Mouse (Mus musculus) liver, embryonic 14.5 days (tissue): ENCODE results near the gene Gm37240.

Source experiments
- CTCF ChIP-seq: IDR thresholded peaks from 2 replicates; pipeline ENCODE4 v1.5.1; 2016; ENCODE audit warnings: antibody characterized with exemption, low read depth, control low read depth
- EP300 ChIP-seq: IDR thresholded peaks from 2 replicates; pipeline ENCODE4 v1.6.1; 2016; ENCODE audit warnings: antibody characterized with exemption, low read depth

DNA sequence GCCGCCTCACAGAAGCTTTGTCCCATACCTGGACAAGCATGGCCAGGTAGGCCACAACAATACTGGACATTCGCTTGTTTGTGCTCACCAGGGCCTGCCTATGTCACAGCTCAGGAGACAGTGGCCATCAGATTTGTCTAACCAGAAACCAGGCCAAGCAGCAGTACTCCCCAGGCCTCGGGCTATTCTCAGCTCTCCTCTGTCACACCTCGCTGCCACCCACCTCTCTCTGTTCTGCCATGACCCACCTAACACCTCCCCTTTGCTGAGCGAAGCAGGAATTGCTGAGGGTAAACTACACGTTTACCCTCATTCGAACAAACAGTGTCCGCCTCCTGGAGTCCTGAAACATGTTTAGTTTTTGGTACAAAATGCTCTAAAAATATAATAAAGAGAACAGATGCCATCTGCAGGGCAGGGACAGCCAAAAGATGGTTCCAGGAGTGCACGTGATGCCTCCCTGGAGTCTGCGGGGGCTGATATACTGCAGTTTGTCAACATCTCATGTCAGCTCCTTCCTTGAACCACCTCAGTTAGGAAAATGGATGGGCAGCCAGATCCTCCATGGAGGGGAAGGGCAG lies 222.6 kb downstream of the Gm37240 start:
- TF ChIP-seq EP300 (no peak), CTCF (no peak)
